Mouse (Mus musculus) G1E-ER4 (cell line): Measurements from ENCODE around the gene Gm1140. TPM values are rescaled to one million over a fixed set of nuclear protein-coding genes. Genes with fewer than 3 reads are reported as not detected.
"Not testable (repeated sequence)": the region's sequence is repeated elsewhere in the genome, so short reads cannot be mapped to it uniquely, and the experiment has no call there.

Experiments
- GATA1 ChIP-seq: IDR thresholded peaks from one replicate; pipeline ENCODE4 v1.8.0; 2012; ENCODE audit warnings: low read length, inconsistent platforms
- polyA plus RNA-seq: library from polyadenylated mRNA; stranded (reverse); fragments of >175 nt; gene quantifications from 2 replicates; pipeline ENCODE4 v1.2.3, GENCODE M21; 2012

Gene Gm1140
- polyA plus RNA-seq: not detected in 2 replicates

- not testable (repeated sequence) for TF ChIP-seq GATA1
These were observed at the start of gene Gm1140 for GRCm38 (mm10) chrX:67693462-67693861. Gm1140 (minus strand) TSS chrX:67693562.

GRCm38 (mm10) chrX:67695398-67695797 lies 2.0 kb upstream of the Gm1140 start, which contains the start of gene Gm14692:
Gm14692 (plus strand) TSS chrX:67695698.
- not testable (repeated sequence) for TF ChIP-seq GATA1

Other genes starting within 250 kb of the Gm1140 start
- not detected in 2 replicates for gene Gm14692, start 2.1 kb upstream of the Gm1140 start, polyA plus RNA-seq
- not detected in 2 replicates for gene 4933436I01Rik, start 227.9 kb upstream of the Gm1140 start, polyA plus RNA-seq